Mouse (Mus musculus): ENCODE data around the gene Sorcs3.

- no peak for TF ChIP-seq CTCF (IDR thresholded peaks at IDR 0.05; ENCODE audit: low read depth)
- TF ChIP-seq EP300 (IDR thresholded peaks at IDR 0.05; ENCODE audit: low read depth), result no peak
These were observed 132.3 kb downstream of the Sorcs3 start for GRCm38 (mm10) chr19:48338098-48338497.

Data from heart, postnatal 0 days (tissue).